Mouse (Mus musculus): ENCODE data around the gene Acadl.

DNA sequence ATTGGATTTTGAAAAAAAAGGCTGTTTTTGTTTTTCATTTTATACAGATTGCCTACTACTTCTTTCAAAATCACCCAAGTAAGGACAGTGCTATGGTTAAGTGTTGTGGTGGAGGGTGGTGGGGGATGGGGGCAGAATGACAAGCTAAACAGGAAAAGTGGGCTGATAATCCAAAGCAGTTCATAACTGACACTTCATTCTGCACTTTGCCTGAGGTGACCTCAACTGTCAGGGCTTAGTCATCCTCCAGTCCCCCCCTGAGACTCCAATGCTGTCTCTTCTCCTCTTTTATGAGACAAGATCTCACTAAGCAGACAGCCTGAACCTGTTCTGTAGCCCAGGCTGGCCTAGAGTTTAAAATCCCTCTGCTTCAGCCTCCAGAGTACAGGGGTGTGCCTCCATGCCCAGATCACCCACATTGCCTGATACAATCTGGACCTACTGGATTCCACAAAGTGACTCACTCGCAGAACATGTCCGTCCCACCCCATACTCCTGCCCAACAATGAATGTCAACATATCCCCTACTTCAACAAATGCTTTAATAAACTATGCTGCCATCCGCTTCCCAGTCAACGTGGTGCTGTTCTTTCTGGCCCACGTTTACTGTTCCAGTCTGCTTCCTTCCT is 17.3 kb downstream of the Acadl start:
- no peak for TF ChIP-seq CTCF (IDR thresholded peaks at IDR 0.05; ENCODE audit: borderline replicate concordance, extremely low read depth, insufficient read depth, insufficient read length)
- no peak for TF ChIP-seq POLR2A (IDR thresholded peaks at IDR 0.05; ENCODE audit: borderline replicate concordance, extremely low read depth, insufficient read depth, insufficient read length, poor library complexity, severe bottlenecking)

All from brain, embryonic 14.5 days (tissue).